Comparison of ENCODE assay signal across 20 mouse cellular contexts in genomic region chr11:107615696-107616095, GRCm38 (mm10).
"Had no signal": no experiment of that assay in that cellular context is flagged by ENCODE, and none has a peak within 500 bp of the region (broad histone marks: within the 10 kb centered on the region; RNA-seq: fewer than 3 reads in every experiment).

No protein-coding gene starts in this region.

- H3K27me3 ChIP-seq: midbrain, embryonic 12.5 days; neural tube, embryonic 13.5 days; neural tube, embryonic 15.5 days; stomach, embryonic 15.5 days had no signal

- H3K9ac ChIP-seq: lung, embryonic 14.5 days; midbrain, embryonic 12.5 days; neural tube, embryonic 13.5 days; neural tube, embryonic 15.5 days; stomach, embryonic 15.5 days had no signal

- H3K27ac ChIP-seq: midbrain, embryonic 10.5 days; midbrain, embryonic 12.5 days; neural tube, embryonic 13.5 days; neural tube, embryonic 15.5 days; stomach, embryonic 15.5 days; stomach, postnatal 0 days had no signal

- ATAC-seq: midbrain, embryonic 16.5 days had no signal

- DNase-seq: lung, adult 18-20 months; lung, embryonic 14.5 days; lung, postnatal 10 days; lung, postnatal 4 days; midbrain, embryonic 14.5 days; retina, postnatal 1 day; right cerebral cortex, adult 18-20 months; right cerebral cortex, postnatal 25 days; right cerebral cortex, postnatal 4 days; thymus, adult 2 months; thymus, postnatal 25 days; thymus, postnatal 4 days had no signal

- H3K4me1 ChIP-seq: midbrain, embryonic 12.5 days; neural tube, embryonic 13.5 days; stomach, embryonic 15.5 days had no signal

- H3K9me3 ChIP-seq: midbrain, embryonic 10.5 days; midbrain, embryonic 12.5 days; neural tube, embryonic 13.5 days; neural tube, embryonic 15.5 days; stomach, embryonic 15.5 days had no signal

- H3K4me2 ChIP-seq: lung, embryonic 14.5 days; midbrain, embryonic 12.5 days; neural tube, embryonic 13.5 days; neural tube, embryonic 15.5 days; stomach, embryonic 15.5 days had no signal

- H3K4me3 ChIP-seq: midbrain, embryonic 10.5 days; midbrain, embryonic 12.5 days; myocyte; neural tube, embryonic 13.5 days; neural tube, embryonic 15.5 days; stomach, embryonic 15.5 days had no signal
